Mouse (Mus musculus) spleen, postnatal 10 days (tissue): ENCODE results near the gene 1700016D06Rik.

Experiments used
- DNase-seq, 2 experiments: peaks; one replicate each; pipeline ENCODE4 v3.0.0; 2021 to 2022; ENCODE audit warnings: low spot score in 2 of 2

Gene 1700016D06Rik

DNA sequence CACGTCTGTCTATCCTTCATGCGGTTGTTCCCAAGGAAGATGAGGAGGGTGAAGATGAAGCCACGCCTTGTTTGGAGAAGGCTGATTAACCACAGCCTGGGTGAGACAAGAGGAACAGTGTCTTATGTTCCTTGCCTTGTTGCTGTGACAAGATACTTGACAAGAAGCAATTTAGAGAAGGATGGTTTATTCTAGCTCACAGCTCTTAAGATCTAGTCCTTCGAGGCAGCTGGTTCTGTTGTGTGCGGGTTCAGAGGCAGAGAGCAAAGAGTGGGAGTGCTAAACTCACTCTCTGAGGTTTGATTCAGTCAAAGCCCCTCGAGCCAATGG is at the start of gene 1700016D06Rik:
1700016D06Rik (minus strand) TSS at position 31 of the 330 bp plus-strand sequence.
- no peak for DNase-seq

DNA sequence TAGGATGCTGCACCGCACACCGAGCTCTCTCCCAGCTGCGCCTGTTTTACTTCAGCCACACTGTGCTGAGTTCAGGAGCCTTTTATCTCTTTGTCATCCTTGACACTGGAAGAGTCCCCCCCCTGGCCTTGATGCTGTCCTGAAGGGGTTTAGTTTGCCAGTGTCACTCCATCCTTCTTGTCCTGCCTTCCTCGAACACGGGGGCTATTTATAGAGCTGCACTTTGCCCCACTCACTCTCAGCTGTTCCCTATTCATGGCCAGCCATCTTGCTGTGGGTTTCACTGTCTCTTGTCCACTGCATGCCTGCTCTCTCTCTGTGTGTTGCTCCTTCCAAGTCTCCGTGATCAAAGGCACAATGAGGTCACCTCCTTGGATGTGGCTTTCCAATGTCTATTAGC is 48.6 kb upstream of the 1700016D06Rik start:
- DNase-seq = no peak

- DNase-seq = no peak
These were observed 46.2 kb upstream of the 1700016D06Rik start for GRCm38 (mm10) chr8:11746850-11747600.

GRCm38 (mm10) chr8:11743580-11743979 is 42.7 kb upstream of the 1700016D06Rik start:
- no peak for DNase-seq

DNA sequence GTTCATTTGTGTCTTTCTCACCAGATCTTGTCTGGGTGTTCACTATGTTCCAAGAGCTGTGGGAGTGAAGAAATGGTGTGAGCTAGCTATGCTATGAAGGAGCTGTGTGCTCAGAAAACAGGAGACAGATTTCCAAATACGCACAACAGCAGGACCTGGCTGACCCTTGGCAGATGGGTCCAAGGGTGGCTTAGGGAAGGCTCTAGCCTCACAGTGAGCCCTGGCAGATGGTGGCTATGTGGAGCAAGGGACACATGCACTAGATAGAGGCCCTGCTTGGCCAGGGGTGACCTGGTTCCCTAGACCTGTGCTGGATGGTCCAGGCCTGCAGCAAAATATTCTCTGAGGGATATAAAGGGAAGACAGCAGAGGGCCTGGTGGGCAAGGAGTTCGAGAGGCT is 40.0 kb upstream of the 1700016D06Rik start:
- DNase-seq = no peak

- no peak for DNase-seq
These were observed 38.2 kb upstream of the 1700016D06Rik start for GRCm38 (mm10) chr8:11739082-11739481.

- DNase-seq = no peak
These were observed 36.2 kb upstream of the 1700016D06Rik start for GRCm38 (mm10) chr8:11737096-11737495.

- DNase-seq = no peak
These were observed 34.9 kb upstream of the 1700016D06Rik start for GRCm38 (mm10) chr8:11735672-11736235.

GRCm38 (mm10) chr8:11730271-11730940 is 29.5 kb upstream of the 1700016D06Rik start:
- no peak for DNase-seq

DNA sequence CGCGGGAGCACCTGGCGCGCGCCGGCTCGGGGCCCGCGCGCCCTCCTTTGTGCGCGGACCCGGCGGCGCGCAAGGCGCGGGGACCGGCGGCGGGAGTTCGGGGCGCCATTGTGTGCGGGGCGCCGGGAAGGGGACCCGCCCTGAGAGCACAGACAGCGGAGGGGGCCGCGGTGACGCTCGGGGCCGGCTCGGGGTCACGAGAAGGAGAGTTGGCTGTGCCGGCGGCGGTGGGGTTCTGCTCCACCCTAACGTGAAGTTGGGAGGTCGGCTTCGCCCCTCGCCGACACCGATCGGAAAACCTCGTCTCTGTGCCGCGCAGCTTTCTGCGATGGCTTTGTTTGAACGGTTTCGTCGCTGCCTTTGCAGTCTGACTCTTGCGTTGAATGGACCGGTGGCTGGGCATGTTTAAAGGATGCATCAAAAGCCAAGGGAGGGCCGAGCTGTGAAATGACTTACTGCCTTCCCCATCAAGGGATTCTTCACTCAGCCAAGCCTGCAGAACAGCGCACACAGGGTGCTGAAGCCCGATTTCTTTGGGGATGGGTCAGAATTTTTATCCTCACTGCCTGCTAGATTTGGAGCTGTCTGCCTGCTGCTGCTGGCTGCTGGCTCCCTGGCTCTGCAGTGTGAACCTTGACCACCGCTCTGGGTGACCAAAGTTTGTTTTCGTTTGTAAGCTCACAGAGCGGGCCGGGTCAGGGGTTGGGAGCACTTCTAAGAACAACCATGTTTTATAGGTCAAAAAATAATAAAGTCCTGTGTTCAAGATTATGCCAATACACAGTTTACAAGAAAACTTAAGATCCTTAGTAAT is 27.8 kb upstream of the 1700016D06Rik start:
- DNase-seq = no peak

GRCm38 (mm10) chr8:11727651-11728481 is 27.0 kb upstream of the 1700016D06Rik start, which contains the start of gene Arhgef7:
Gene Arhgef7 (plus strand): TSS chr8:11727721.
- DNase-seq = no peak

DNA sequence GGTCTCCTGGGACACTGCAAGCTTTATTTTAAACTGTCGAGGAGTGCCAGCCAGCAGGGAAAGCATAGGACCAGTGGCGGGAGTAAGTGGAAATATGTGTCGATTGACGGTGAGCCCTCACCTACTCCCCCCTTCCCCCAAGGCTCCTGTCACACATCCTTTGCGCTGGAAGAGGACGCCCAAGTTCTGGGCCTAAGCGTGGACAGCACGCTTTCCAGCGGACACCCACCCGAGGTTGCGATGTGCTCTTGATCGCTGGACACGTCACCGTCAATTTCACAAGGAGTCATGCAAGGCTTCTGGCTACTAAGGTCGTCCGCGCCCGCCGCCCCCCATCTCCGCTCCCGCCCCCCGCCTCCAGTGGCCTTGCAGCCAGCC is 26.4 kb upstream of the 1700016D06Rik start:
- no peak for DNase-seq

GRCm38 (mm10) chr8:11717194-11717593 is 16.3 kb upstream of the 1700016D06Rik start:
- DNase-seq = no peak

DNA sequence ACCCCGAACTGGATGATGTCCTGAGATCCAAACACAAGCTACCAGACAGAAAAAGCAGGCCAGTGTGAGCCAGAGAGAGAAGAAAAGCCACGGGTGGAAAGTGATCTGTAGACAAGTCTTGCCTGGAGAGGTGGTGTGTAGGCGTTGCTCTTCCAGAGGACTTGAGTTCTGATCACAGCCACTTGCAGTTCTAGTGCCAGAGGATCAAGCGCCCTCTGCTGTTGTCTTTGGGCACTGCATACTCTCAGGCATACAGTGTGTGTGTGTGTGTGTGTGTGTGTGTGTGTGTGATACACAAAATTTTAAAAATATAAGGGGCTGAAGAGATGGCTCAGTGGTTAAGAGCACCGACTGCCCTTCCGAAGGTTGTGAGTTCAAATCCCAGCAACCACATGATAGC is 11.4 kb upstream of the 1700016D06Rik start:
- peak; percentile 34 to 59 for DNase-seq

DNA sequence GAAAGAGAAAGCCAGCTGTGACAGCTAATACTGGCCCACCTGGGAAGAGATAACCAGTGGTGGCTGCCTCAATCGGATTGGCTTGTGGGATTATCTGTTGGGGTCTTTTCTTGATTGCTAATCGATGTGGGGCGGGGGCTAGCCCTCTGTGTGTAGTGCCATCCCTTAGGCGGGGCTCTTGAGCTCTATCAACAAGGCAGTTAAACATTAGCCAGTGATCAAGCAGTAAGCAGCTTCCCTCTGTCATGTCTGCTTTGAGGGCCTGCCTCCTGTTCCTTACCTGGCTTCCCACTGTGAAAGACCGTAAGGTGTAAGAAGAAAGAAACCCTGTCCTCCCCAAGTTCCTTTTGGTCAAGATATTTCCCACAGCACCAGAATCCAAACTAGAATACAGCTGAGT is 9.6 kb upstream of the 1700016D06Rik start:
- DNase-seq = no peak

- no peak for DNase-seq
These were observed 8.7 kb upstream of the 1700016D06Rik start for GRCm38 (mm10) chr8:11709542-11709941.

DNA sequence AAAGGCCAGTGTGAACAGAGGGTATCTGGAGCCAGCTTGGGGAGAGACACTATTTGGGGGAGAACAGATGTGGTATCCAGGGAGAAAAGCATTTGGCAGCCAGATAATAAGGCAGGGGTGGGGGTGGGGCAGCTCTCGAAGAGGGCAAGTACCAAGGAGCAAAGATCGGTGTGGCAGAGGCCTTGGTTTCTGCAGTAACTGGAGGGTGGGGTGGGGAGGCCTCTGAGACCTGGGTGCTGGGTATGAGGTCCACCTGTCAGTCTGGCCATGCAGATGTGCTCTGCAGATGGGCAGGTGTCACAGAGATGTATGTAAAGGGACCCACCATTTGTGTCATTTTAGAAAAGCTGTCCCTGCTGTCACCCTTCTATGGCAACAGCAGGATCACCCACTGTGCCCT is 8.0 kb upstream of the 1700016D06Rik start:
- no peak for DNase-seq

GRCm38 (mm10) chr8:11707701-11708100 is 6.8 kb upstream of the 1700016D06Rik start:
- no peak for DNase-seq

DNA sequence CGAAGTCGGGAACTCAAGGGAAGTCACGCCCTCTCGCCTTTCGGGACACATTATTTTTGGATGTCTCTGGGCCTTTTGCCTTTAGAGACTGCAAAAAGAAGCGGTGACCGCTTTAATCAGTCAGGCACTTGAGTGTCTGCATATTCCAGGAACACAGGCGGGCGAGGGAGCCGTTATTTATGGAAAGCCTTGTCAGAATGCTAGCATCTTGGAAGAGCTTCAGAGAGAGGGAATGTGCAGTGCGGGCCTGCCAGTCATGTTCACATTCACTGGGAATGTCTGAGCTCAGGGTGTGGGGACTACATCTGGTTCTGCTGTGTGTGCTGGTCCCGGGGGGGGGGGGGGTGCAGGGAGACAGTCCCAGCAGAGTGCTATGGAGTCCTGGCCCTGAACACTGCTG is 5.0 kb upstream of the 1700016D06Rik start:
- DNase-seq = no peak

DNA sequence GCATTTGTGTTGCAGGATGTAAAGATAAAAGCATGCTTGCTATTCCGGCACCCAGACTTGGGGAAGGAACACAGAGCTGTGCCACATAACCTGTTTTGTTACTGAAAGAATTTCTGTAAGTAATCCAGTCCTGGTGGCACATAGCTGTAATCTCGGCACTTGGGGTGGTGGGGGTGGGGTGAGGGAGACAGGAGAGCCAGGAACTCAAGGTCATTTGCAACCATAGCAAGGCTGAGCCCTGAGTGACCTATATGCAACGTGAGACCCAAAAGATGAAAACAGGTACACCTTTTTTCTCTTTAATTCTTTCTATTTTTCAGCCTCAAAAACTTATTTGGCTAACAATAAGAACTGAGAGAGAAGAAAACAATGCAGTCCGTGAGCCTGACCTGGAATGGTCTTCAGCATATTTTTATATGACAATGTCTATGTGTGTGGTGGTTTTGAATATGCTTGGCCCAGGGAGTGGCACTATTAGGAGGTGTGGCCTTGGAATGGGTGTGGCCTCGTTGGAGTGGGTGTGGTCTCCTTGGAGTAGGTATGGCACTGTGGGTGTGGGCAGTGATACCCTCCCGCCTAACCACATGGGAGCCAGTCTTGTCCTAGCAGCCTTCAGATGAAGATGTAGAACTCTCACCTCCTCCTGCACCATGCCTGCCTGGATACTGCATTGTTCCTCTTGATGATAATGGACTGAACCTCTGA is 4.0 kb upstream of the 1700016D06Rik start:
- no peak for DNase-seq

DNA sequence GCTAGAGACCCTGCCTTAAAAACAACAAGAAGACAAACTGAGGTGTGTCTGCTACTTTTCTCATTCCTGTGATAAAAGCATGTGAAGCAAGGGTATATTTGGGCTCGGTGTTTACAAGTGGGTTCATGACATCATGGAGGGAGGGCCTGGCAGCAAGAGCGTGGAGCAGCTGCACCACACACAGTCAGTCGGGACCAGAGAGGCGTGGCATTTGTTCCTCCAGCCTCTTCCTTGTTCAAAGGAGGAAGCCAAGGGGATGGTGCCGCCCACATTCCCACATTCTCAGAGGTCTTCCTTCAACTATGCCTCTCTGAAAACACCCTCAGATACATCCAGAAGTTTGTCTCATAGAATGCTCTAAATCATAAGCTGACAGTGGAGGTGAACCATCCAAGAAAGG is 2.9 kb upstream of the 1700016D06Rik start:
- no peak for DNase-seq
